Mouse (Mus musculus) splenic B cell, adult 2 months (primary cell): ENCODE measurements around the gene Cpox.

Experiments
- DNase-seq: peaks from one replicate; pipeline ENCODE4 v3.0.0-alpha.2; 2011; ENCODE audit warnings: low read depth, low spot score
- H3K27me3 ChIP-seq: 2 replicates; pipeline ENCODE4 v1.6.1; 2012; ENCODE audit warnings: mild to moderate bottlenecking, low read length, moderate library complexity, mixed read lengths; ENCODE audit not compliant: control insufficient read depth, poor library complexity, insufficient read depth, severe bottlenecking
- H3K36me3 ChIP-seq: 2 replicates; pipeline ENCODE4 v1.6.1; 2012; ENCODE audit warnings: mild to moderate bottlenecking, low read length, moderate library complexity, mixed read lengths; ENCODE audit not compliant: control insufficient read depth, poor library complexity, insufficient read depth, severe bottlenecking

Cpox gene

DNA sequence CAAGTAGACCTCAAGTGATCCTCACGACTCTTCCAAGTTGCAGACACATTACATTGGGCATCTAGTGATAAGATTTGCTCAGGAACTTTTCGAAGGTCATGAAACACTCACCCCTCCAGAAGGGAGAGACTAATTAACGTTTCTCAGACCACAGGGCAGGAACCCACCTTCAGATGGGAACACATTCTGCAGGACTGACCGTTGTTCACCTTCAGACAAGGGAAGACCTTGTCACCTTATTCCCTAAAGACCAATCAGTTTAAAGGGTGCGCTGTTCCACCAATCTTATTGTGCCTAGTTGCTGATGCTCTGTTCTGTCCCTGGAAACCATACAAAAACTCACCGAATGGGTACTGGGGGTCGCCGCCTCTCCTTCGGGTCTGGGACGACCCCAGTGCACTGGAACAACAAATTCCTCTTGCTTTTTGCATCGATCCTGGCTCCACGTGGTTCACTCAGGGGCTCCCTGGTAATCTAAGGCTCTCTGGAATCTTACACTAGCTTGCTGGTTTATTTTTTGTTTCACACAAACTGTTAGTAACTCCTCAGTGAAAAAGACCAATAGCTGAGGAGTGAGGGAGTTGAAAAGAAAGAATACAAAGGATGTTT, 30.8 kb downstream of the Cpox start:
- no peak for DNase-seq
- no peaks in the 10 kb centered on the region for H3K36me3 ChIP-seq
- no peaks in the 10 kb centered on the region for H3K27me3 ChIP-seq

DNA sequence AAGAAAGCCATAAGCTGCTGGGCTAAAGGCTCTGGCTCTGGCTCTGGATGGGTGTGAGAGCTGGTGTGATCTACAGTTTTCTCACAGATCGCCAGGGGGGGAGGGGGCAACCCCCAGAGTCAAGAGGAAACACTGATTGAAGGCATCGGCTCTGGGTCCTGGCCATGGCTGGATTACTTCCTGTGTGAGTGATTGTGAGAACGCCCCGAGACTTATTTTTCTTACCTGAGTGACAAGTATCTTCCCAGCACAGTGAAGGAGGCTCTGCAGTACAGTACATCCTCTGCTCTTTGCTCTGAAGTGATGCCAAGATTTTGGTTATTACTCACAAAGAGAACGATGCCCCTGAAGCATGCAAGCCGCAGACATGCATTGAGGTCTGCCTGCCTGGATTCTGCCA, 31.7 kb downstream of the Cpox start:
- no peak for DNase-seq
- H3K27me3 ChIP-seq: no peaks in the 10 kb centered on the region
- H3K36me3 ChIP-seq: no peaks in the 10 kb centered on the region

DNA sequence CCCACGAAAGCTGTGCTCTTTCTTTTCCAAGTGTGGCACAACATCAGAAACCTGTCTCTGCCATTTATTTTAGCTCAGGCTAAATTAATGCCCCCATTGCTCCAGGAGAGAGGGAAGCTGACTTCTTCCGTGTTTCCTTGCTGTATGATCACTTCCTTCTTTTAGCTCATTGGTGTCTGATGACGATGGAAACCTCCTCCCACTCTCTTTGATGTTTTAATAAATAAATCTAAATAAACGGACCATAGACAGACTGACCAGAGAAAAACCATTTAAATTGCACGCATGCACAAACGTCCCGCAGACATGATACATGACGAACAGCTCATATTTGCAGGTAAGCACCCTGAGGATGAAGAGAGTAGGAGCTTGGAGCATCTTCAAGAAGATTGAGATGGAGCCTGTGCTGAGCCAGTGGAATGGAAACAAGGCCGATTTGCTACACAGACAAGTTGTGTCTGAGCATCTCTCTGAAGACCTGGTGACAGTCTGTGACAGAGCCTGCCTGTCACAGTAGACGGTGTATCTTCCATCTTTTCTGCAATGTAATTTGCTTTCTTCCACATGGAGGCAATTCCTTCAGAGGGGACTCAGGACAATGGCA, 32.3 kb downstream of the Cpox start:
- DNase-seq: no peak
- H3K27me3 ChIP-seq: no peaks in the 10 kb centered on the region
- H3K36me3 ChIP-seq: no peaks in the 10 kb centered on the region

DNA sequence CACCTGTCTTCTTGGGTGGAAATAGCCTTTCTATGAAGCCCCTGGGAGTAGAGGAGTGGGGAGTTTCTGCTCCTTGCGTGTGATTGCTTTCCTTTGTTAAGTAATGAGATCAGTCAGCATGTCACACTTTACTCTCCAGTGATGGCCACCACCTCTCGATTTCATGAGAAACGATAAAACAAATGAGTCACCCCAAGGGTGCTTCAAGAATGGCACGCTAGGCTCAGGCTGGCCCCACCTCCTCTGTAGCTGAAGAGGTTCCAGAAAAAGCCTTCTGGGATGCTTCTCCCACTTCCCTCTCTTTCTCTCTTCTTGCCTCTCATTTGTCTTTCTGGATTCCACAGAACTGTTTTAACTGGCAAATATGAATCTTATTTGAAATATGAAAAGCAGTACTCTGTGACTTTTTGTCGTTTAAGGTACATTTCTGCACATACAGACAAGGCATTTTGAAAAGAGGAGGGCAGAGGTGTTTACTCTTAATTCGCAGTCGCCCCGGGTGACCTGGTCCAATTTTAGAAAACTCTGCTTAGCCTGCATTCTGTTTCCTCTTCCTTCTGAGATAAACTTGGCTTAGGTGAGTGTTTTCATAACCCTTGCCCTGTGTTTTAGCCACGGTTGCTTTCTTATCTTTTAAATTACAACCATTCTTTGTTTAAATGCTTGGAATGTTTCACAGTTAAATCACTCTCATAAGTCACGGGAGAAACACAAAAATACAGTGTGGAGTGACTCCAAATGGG, 33.5 kb downstream of the Cpox start:
- no peaks in the 10 kb centered on the region for H3K27me3 ChIP-seq
- no peaks in the 10 kb centered on the region for H3K36me3 ChIP-seq
- no peak for DNase-seq

DNA sequence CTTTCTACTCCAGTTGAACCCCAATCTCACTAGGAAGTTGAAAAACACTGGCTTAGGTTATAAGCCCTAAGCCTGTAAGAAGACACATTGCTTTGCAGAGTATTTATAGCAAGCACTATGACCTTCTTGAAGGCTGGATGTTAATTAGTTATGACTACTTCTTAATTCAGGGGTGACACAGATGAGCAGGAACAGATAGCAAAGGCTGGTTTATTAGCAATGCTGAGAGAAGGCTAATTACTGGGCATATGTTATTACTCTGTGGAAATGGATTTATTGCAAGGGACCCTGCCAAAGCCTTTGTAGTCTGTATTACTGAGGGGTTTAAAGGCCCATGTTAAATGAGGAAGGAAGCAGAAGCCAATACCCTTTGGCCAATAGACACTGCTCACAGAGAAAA, 34.9 kb downstream of the Cpox start:
- no peaks in the 10 kb centered on the region for H3K27me3 ChIP-seq
- no peak for DNase-seq
- no peaks in the 10 kb centered on the region for H3K36me3 ChIP-seq

DNA sequence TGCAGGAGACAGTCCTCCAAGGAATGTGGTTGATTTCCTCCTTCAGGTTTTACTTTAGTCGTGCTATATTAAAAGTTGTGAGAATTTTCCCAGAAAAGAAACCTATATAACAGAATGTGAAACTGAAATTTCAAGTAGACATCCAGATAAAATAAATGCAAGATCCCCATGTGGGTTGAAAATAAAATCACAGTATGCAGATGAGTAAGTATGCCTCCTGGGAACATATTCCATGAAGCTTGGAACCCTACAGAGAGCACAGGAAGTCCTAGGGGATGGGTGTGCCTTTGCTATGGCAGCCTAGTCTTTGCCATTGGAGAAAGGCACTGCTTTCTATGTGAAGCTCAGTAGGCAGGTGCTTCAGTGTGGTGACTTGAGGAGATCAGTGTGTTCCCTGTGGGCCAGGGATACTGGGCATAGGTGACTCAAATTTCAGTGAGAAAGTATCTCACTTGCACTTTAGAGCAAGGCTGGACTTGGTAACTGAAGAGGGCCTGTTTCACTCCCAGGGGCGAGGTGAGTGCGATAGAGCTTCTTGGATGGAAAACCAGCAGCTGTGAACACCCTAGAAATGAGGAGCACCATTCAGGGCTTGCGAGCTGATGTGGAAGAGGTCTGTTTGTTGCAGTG, 37.3 kb downstream of the Cpox start:
- H3K36me3 ChIP-seq: no peaks in the 10 kb centered on the region
- no peaks in the 10 kb centered on the region for H3K27me3 ChIP-seq
- no peak for DNase-seq

DNA sequence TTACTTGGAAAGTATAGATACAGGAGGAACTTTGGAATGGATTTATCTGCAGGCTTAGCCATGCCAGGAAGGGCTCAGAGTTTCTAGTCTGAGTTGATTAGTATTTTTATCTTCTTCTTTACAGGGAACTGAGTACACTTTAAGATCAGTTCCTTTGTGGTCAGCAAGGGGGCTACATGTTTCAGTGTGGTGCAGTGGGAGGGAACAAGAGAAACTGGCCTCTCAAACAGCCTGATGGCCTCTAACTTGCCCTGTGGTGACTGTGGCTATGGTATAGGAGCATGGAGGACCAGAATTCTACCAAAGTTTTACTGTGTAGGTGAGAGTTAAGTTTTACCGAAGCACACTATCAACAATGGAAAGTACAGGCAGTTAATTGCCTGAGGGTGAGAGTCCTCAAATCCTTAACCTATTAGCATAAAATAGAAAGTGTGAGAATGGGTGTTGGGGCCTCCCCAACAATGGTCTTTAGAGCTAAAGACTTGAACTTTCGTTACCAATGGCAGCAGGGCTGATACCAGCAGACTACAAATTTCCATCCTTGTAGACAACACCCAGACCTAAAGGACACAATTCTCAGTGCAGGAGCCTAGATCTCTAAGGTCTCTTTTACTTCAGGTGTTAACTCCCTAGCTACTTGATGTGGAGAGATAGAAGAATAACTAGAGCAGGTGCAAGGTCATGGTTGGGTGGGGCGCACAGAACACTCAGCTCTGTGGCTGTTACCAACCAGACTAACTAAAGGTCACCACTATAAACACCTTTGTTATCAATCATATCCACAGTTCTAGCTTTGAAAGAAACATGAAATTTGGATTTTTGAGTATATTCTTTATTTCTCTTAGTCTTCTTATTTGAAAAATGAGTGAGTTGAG, 38.7 kb downstream of the Cpox start:
- DNase-seq: no peak
- Histone ChIP-seq H3K36me3 (no peaks in the 10 kb centered on the region), H3K27me3 (no peaks in the 10 kb centered on the region)

DNA sequence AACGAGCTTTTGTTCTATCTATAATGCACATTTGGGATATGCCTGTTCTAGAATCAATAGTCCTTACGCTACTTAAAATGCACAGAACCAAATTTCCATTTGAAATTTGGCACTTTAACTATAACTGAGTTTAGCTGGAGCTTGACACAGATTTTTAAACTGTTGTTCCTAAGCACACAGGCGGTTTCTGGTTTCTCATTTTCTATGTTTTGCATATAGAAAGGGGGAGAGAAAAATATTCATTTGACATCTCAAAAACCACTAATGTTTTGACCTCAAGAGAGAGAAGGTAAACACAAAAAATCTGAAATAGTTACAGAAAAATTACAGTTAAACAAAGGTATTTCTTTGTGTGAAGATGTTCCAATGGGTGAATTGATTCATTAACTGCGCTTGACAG, 39.4 kb downstream of the Cpox start:
- no peaks in the 10 kb centered on the region for H3K36me3 ChIP-seq
- no peaks in the 10 kb centered on the region for H3K27me3 ChIP-seq
- DNase-seq: no peak

DNA sequence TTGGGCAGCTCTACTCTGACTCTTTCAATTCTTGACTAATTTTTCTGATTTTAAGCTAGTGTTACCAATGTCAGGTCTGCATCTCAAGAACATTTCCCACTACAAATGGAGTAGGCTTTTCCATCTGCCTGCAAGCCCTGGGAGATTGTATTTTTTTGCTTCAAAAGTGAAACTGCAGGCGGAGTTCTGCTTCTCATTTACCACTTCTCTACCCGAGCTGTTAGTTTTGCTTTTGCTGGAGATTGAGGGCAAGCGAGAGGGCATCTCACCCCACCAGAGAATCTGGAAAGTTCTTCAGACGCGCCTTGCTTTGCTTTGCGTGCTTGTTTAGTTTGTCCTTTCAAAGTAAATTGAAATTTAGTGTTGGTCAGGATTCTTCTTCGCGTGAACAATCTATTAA, 42.1 kb downstream of the Cpox start:
- Histone ChIP-seq H3K27me3 (no peaks in the 10 kb centered on the region), H3K36me3 (no peaks in the 10 kb centered on the region)
- DNase-seq: peak; percentile 60

DNA sequence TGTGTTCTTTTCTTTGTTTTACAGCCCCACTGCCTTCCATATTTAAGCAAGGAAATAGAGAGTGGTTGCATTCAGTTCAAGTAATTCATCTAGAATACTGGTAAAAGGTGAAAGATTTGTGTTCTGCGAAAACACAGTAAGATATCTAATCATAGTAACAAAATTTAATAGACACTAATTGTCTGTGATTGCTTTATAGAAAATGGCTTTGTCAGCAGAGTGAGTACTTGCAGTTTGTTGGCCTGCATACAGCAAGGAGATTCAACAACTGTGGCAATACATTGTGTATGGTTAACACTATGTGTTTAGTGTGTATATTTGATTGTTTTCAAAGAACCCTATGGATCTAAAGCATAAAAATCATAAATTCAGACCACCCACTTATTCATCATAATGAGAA, 43.0 kb downstream of the Cpox start:
- H3K27me3 ChIP-seq: no peaks in the 10 kb centered on the region
- no peak for DNase-seq
- no peaks in the 10 kb centered on the region for H3K36me3 ChIP-seq

DNA sequence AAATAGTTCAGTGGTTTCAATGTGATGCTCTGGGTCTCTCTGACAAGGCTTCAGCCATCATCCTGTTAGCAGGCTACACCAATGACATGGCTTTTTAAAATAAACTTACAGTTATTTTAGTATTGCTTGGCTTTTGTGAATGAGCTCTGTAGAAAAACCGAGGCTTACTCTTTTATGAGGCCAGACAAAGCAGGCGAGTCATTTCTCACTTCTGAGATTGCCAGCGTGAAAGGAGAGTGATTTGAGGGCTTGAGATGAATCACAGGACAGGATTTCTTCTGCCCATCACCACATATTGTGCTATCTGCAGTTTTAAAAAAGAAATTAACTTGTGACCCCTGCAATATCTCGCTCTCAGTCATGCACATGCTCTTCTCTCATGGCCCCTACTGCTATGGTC, 44.9 kb downstream of the Cpox start:
- DNase-seq: no peak
- no peaks in the 10 kb centered on the region for H3K27me3 ChIP-seq
- H3K36me3 ChIP-seq: no peaks in the 10 kb centered on the region

DNA sequence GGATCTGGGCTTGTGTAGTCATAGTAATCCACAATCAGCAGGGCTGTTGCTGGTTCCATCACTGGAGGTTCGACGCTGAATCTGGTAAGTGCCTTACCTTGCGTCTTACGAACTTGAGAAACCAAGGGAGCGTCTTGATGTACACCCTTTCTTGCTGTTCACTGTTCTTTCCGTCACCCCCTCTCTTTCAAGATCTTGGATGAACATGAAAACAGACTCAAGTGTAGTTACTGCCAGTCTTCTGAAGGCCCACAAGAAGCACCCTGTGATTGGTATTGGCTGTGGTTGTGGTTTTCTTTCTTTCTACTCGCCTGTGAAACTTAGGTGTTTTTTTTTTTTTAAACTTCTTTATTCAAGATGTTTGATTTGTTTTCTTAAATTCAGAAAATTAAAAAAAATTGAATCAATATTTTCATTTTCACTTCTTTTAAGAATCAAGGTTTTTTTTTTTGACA, 48.6 kb downstream of the Cpox start, which contains the start of gene Gpr15:
Gene Gpr15, minus strand, starts transcription at position 405 of the 455 bp plus-strand sequence.
- no peaks in the 10 kb centered on the region for H3K27me3 ChIP-seq
- DNase-seq: no peak

DNA sequence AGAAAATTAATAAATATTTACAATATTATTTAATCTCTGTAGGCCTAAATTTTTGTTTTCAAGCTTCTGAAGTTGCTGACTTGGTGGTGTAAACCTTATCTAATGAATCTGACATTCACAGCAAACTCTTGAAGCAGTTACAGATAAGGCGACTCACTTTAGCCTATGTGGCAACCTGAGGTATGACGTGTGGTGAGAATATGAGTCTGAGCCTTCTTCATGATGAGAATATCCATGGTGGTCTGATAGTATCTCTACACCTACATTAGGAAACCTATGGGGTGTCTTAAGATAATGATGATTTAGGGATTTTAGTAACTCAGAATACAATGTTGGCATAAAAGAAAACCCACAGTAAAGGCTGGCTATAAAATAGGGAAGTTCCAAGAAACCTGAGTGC, 52.2 kb downstream of the Cpox start:
- DNase-seq: no peak
- Histone ChIP-seq H3K36me3 (no peaks in the 10 kb centered on the region), H3K27me3 (no peaks in the 10 kb centered on the region)

More for the DNA sequence above, 48.6 kb downstream of the Cpox start, which contains the start of gene Gpr15:
- no peaks in the 10 kb centered on the region for H3K36me3 ChIP-seq

DNA sequence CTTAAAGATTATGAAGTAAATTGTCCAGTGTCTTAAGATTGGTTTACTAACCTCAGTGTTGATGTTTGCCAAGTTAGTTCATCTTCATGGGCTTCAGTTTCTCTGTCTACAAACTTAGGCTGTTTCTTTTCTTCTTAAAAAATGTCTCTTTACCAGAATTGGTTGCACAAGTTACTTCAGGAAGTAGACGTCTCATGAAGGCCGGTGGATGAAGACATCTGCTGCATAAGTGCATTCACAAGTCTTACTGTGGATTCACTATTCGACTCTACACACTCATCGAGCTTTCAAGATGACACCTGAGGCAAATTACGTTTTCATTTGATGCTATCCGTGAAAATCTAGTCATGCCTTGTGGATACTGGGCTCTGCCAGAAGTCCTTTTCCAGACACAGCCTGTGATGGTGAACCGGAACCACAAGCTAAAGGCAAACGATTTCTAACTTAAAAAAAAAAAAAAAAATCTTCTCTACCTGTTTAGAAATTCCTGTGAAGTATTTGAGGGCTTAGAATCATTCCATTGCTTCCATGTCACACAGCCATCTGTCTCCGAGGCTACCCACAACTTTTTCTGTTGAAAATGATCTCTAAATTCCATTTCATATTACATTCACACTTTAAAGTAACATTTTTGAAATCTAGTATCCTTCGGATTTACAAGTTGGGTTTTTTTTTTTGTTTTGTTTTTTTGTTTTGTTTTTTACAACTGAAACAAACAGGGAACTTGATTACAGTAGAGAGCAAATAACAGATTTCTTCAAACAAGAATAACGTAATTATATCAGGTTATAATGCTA, 56.8 kb downstream of the Cpox start:
- no peaks in the 10 kb centered on the region for H3K27me3 ChIP-seq
- H3K36me3 ChIP-seq: peaks cover 4% of the 10 kb centered on the region; the same call in 1 of the 2 replicates
- DNase-seq: no peak
